Mouse (Mus musculus) E14TG2a.4 (cell line): Measurements from ENCODE around the gene Cfd.

Source experiments
- CTCF ChIP-seq: conservative IDR thresholded peaks from 2 replicates; pipeline ENCODE4 v1.5.1; 2014; ENCODE audit warnings: low read length
- NANOG ChIP-seq: IDR thresholded peaks from 2 replicates; pipeline ENCODE4 v1.6.1; 2014; ENCODE audit warnings: borderline replicate concordance, low read length, mixed read lengths
- POU5F1 ChIP-seq: IDR thresholded peaks from 2 replicates; pipeline ENCODE4 v1.6.1; 2014; ENCODE audit warnings: low read length, borderline replicate concordance

DNA sequence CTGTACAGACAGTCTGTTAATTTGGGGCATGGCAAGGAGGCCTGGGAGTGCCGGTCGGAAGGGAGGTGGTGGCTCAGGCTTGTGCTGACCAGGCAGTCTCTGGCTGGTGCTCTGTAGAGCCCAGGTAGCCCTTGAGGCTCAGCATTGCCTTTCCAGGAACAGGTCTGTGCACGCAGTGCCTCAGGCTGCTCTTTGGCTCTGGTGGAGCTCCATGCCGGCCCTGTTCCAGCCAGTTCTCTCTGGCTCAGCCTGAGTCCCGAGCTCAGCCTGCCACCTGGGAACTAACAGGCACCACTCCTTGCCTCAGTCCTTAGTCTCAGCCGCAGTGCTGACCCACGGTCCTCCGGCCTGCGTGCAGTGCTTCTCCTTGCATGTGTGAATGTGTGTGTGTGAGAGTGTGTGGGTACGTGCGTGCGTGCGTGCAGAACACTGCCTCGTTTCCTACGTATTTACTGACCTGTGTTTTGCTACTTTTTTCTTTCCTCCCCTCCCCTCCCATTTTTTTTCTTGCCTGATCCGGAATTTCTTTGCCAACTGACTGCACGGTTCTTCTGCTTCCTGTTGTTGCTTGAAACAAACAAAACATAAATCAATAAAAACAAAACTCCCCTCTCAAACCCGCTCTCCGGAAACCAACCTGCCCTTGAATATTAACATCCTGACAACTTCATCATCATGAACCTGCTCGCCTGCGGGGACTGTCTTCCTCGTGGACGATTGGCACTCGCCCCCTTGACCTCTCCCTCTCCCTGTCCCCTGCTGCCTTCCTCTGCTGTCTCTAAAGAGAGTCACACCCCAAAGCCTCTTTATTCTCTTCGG, 29.2 kb upstream of the Cfd start:
- no peak for TF ChIP-seq CTCF
- no peak for TF ChIP-seq POU5F1
- no peak for TF ChIP-seq NANOG
